Mouse (Mus musculus) brown adipose tissue, adult 24 weeks (tissue): ENCODE data around the gene Mtln. TPM values are rescaled to one million over a fixed set of nuclear protein-coding genes. Genes with fewer than 3 reads are reported as not detected.

Experiments used
- H3K27ac ChIP-seq: fragments of 200-500 bp; replicated peaks from 2 replicates; pipeline ENCODE4 v1.5.1; 2012; ENCODE audit warnings: low read depth, mild to moderate bottlenecking, low read length
- H3K4me1 ChIP-seq: fragments of 200-500 bp; 2 replicates; pipeline ENCODE4 v1.6.1; 2012; ENCODE audit warnings: low read length, mixed read lengths; ENCODE audit not compliant: control insufficient read depth, insufficient read depth, insufficient read length
- H3K4me3 ChIP-seq: fragments of 200-500 bp; 2 replicates; pipeline ENCODE4 v1.5.1; 2012; ENCODE audit warnings: low read depth, mild to moderate bottlenecking, low read length, moderate library complexity; ENCODE audit not compliant: insufficient read depth
- polyA plus RNA-seq: library from polyadenylated mRNA; stranded (reverse); fragments of >200 nt; gene quantifications from 2 replicates; pipeline ENCODE4 v1.2.4, GENCODE M21; 2012; ENCODE audit not compliant: missing spikeins, insufficient read depth, insufficient read length

Mtln gene
- polyA plus RNA-seq, 1 experiment, result 191 TPM

- Histone ChIP-seq H3K4me3 (no peak overlapping the region), H3K27ac (no peak overlapping the region), H3K4me1 (no peaks in the 10 kb centered on the region)
Observed at GRCm38 (mm10) chr2:127773938-127774577, 18.2 kb downstream of the Mtln start.

- no peak overlapping the region for H3K27ac ChIP-seq
- no peak overlapping the region for H3K4me3 ChIP-seq
- H3K4me1 ChIP-seq, result no peaks in the 10 kb centered on the region
Observed at GRCm38 (mm10) chr2:127761587-127761986, 30.7 kb downstream of the Mtln start.

- Histone ChIP-seq H3K4me1 (no peaks in the 10 kb centered on the region), H3K4me3 (no peak overlapping the region)
Observed at GRCm38 (mm10) chr2:127760429-127761000, 31.8 kb downstream of the Mtln start.

GRCm38 (mm10) chr2:127760014-127760413 lies 32.3 kb downstream of the Mtln start:
- Histone ChIP-seq H3K4me1 (no peaks in the 10 kb centered on the region), H3K4me3 (no peak overlapping the region), H3K27ac (no peak overlapping the region)

More at GRCm38 (mm10) chr2:127760429-127761000, 31.8 kb downstream of the Mtln start:
- H3K27ac ChIP-seq, result no peak overlapping the region

GRCm38 (mm10) chr2:127759157-127759880 lies 33.0 kb downstream of the Mtln start:
- Histone ChIP-seq H3K4me3 (no peak overlapping the region), H3K4me1 (no peaks in the 10 kb centered on the region), H3K27ac (no peak overlapping the region)

- Histone ChIP-seq H3K4me3 (no peak overlapping the region), H3K4me1 (no peaks in the 10 kb centered on the region), H3K27ac (no peak overlapping the region)
Observed at GRCm38 (mm10) chr2:127757171-127757570, 35.1 kb downstream of the Mtln start.

GRCm38 (mm10) chr2:127754113-127754512 lies 38.2 kb downstream of the Mtln start:
- H3K4me3 ChIP-seq, result no peak overlapping the region
- 0 out of 2 replicates have a peak, but pooled peaks cover 2% of the 10 kb centered on the region for H3K4me1 ChIP-seq
- H3K27ac ChIP-seq, result no peak overlapping the region

GRCm38 (mm10) chr2:127751849-127752610 lies 40.3 kb downstream of the Mtln start:
- H3K4me1 ChIP-seq, result 0 out of 2 replicates have a peak, but pooled peaks cover 2% of the 10 kb centered on the region

GRCm38 (mm10) chr2:127749376-127749775 lies 42.9 kb downstream of the Mtln start:
- H3K4me3 ChIP-seq, result no peak overlapping the region
- H3K4me1 ChIP-seq, result 0 out of 2 replicates have a peak, but pooled peaks cover 2% of the 10 kb centered on the region
- peak overlapping the region; percentile 76 for H3K27ac ChIP-seq

More at GRCm38 (mm10) chr2:127751849-127752610, 40.3 kb downstream of the Mtln start:
- H3K27ac ChIP-seq, result no peak overlapping the region
- H3K4me3 ChIP-seq, result no peak overlapping the region

- Histone ChIP-seq H3K27ac (no peak overlapping the region), H3K4me3 (no peak overlapping the region), H3K4me1 (0 out of 2 replicates have a peak, but pooled peaks cover 2% of the 10 kb centered on the region)
Observed at GRCm38 (mm10) chr2:127748316-127748715, 44.0 kb downstream of the Mtln start.

- H3K4me1 ChIP-seq, result no peaks in the 10 kb centered on the region; the same call in 1 of the 2 replicates
- H3K27ac ChIP-seq, result no peak overlapping the region
- no peak overlapping the region for H3K4me3 ChIP-seq
Observed at GRCm38 (mm10) chr2:127742637-127743036, 49.7 kb downstream of the Mtln start.

Other genes starting within 250 kb of the Mtln start
- gene Zfp661, start 205.4 kb downstream of the Mtln start, polyA plus RNA-seq, result 2.1 TPM in 2 replicates
- 238 and 284 TPM in 2 replicates for gene Mrps5, start 205.3 kb downstream of the Mtln start, polyA plus RNA-seq
- gene Mal, start 135.8 kb downstream of the Mtln start, polyA plus RNA-seq, result 1.5 TPM in 2 replicates
- gene Mall, start 62.6 kb downstream of the Mtln start, polyA plus RNA-seq, result 2.4 and 3.4 TPM in 2 replicates
- gene Nphp1, start 3.6 kb downstream of the Mtln start, polyA plus RNA-seq, result 24.4 and 28.2 TPM in 2 replicates
- gene Bub1, start 39.4 kb upstream of the Mtln start, polyA plus RNA-seq, result not detected in 2 replicates
- 0.67 TPM in 1 of 2 replicates, not detected in the other for gene Acoxl, start 46.4 kb upstream of the Mtln start, polyA plus RNA-seq